Mouse (Mus musculus) activated CD4-positive, CD25-positive, alpha-beta regulatory T cell (primary cell): ENCODE data around the gene Spcs2. TPM values are rescaled to one million over a fixed set of nuclear protein-coding genes. Genes with fewer than 3 reads are reported as not detected.

Experiments
- polyA plus RNA-seq, 2 experiments: library from polyadenylated mRNA; unstranded; fragments of 100-300 nt; shearing (Covaris generic); gene quantifications; one replicate each; pipeline ENCODE4 v1.2.1; 2017

The Spcs2 gene
- 100 to 1,000 TPM; 391 to 462 TPM for polyA plus RNA-seq

DNA sequence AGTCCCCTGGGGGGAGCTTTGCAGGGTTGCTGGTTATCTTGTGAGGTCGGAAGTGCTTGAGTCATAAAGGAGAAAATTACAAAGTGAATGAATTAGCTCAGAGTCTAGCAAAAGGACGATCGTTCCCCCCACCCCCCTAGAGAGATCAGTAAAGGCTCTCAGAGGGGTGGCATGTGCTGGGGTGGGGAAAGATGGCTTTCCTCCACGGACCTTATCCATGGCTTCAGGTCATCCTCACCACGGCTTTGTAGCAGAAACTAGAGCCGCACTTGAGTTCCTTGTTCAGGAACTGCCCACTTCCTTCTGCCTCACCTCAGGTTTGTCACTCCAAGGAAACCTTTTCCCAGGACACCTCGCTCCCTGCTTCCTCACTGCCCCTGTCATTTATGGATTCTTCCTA lies at the start of gene Spcs2:
Spcs2 (minus strand) TSS at position 101 of the 400 bp plus-strand sequence.

GRCm38 (mm10) chr7:99858813-99859585 lies 4.3 kb downstream of the Spcs2 start, which contains the start of gene Xrra1:
Gene Xrra1 (plus strand): TSS chr7:99859116.

GRCm38 (mm10) chr7:99828083-99828570 lies 35.1 kb downstream of the Spcs2 start, which contains the start of gene Neu3:
Gene Neu3 (minus strand): TSS chr7:99828417.

Other genes with a start within 250 kb of the Spcs2 start
- gene Tpbgl, start 236.4 kb downstream of the Spcs2 start, polyA plus RNA-seq: under 1 TPM; 0.11 to 0.98 TPM
- under 1 TPM; 0.24 to 0.81 TPM for gene Slco2b1, start 152.1 kb downstream of the Spcs2 start, polyA plus RNA-seq
- gene Olfr520, start 133.2 kb downstream of the Spcs2 start, polyA plus RNA-seq: not detected
- gene Olfr521, start 100.0 kb downstream of the Spcs2 start, polyA plus RNA-seq: not detected
- gene Neu3, start 35.0 kb downstream of the Spcs2 start, polyA plus RNA-seq: 10 to 100 TPM; 15.4 to 29.8 TPM
- gene Xrra1, start 4.3 kb downstream of the Spcs2 start, polyA plus RNA-seq: under 1 TPM in 1 of 2 experiments, not detected in 1; 0.24 TPM
- gene Rnf169, start 117.0 kb upstream of the Spcs2 start, polyA plus RNA-seq: 10 to 100 TPM in 1 of 2 experiments, 1 to 10 TPM in 1; 6.8 to 11.0 TPM
- under 1 TPM in 1 of 2 experiments, not detected in 1; 0.29 TPM for gene Chrdl2, start 142.7 kb upstream of the Spcs2 start, polyA plus RNA-seq